In the genomic region with DNA sequence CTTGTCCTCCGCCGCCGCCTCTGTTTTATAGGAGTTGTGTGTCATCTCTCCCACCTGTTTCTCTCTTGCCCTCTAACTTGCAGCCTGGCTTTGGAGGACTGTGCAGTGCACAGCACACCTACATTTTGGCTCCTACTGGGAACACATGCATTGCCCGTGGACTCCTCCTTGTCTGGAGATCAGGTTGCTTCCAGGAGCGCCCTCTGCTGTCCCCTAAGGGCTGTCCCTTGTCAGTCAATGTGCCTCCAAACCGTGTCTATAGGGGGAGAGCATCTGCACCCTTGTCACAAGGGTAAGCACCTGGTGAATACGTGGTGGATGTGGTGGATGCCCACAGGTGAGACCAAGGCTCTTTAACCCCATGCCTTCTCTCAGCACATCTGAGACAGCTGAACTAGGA, we compare ENCODE assay signal across 9 mouse cellular contexts. TPM values are rescaled to one million over a fixed set of nuclear protein-coding genes. Genes with fewer than 3 reads are reported as not detected.
DNase-seq lines count a peak whose midpoint lies in the region; ATAC-seq and TF ChIP-seq lines count a peak whose summit lies in the region.
"Had no signal": no experiment of that assay in that cellular context is flagged by ENCODE, and none has a peak within 500 bp of the region (broad histone marks: within the 10 kb centered on the region; RNA-seq: fewer than 3 reads in every experiment).

No protein-coding gene starts in this region.

- intact Hi-C loops in left cerebral cortex, postnatal 10 days (cut with DNase I) = loop anchor here (10.0 kb wide), 3 partner anchors 199 to 359 kb away; a partner anchor contains a TSS

- no peak for TF ChIP-seq EP300 in liver, postnatal 0 days (IDR thresholded peaks at IDR 0.05; ENCODE audit: low read depth)

- peak; percentile 59 for DNase-seq in hindbrain, embryonic 10.5 days (ENCODE audit: low spot score)
- peak; percentile 39 to 44 for DNase-seq in B cell, adult 2 months
- DNase-seq in T-cell, adult 2 months (ENCODE audit: low spot score) = peak; percentile 31
- DNase-seq in cerebellum, postnatal 36 days = peak; percentile 51 to 65
- peak; percentile 76 for DNase-seq in liver, postnatal 0 days
- no peak for DNase-seq in left cerebral cortex, postnatal 10 days (ENCODE audit: extremely low spot score in 1 of 2, low spot score in 2 of 2)

- no peaks in the 10 kb centered on the region for H3K36me3 ChIP-seq in hindbrain, embryonic 10.5 days
- no peaks in the 10 kb centered on the region for H3K36me3 ChIP-seq in hindbrain, embryonic 12.5 days
- no peaks in the 10 kb centered on the region for H3K36me3 ChIP-seq in liver, postnatal 0 days (replicated peaks; ENCODE audit: insufficient read depth, low read length)
- H3K36me3 ChIP-seq in stomach, embryonic 15.5 days = no peaks in the 10 kb centered on the region

- no peaks in the 10 kb centered on the region for H3K9me3 ChIP-seq in hindbrain, embryonic 10.5 days
- no peaks in the 10 kb centered on the region for H3K9me3 ChIP-seq in hindbrain, embryonic 12.5 days (replicated peaks)
- H3K9me3 ChIP-seq in liver, postnatal 0 days (ENCODE audit: low read length) = no peaks in the 10 kb centered on the region
- no peaks in the 10 kb centered on the region for H3K9me3 ChIP-seq in stomach, embryonic 15.5 days
- H3K9me3 ChIP-seq: megakaryocyte, embryonic 14.5 days had no signal

- peaks cover 88% of the 10 kb centered on the region for H3K27me3 ChIP-seq in hindbrain, embryonic 10.5 days (ENCODE audit: insufficient read depth, poor library complexity, severe bottlenecking)
- H3K27me3 ChIP-seq in hindbrain, embryonic 12.5 days = peaks cover 81% of the 10 kb centered on the region
- peaks cover 81% of the 10 kb centered on the region for H3K27me3 ChIP-seq in liver, postnatal 0 days (ENCODE audit: insufficient read depth, low read length)
- H3K27me3 ChIP-seq in stomach, embryonic 15.5 days (replicated peaks) = peaks cover 71% of the 10 kb centered on the region

- no peak overlapping the region for H3K27ac ChIP-seq in hindbrain, embryonic 10.5 days
- H3K27ac ChIP-seq in hindbrain, embryonic 12.5 days = no peak overlapping the region
- no peak overlapping the region for H3K27ac ChIP-seq in liver, postnatal 0 days (ENCODE audit: low read depth)
- H3K27ac ChIP-seq in stomach, embryonic 15.5 days = no peak overlapping the region

- no peak overlapping the region for H3K4me2 ChIP-seq in hindbrain, embryonic 12.5 days (replicated peaks)
- no peak overlapping the region for H3K4me2 ChIP-seq in liver, postnatal 0 days (ENCODE audit: low read depth, low read length)
- H3K4me2 ChIP-seq in stomach, embryonic 15.5 days = no peak overlapping the region

- TF ChIP-seq CTCF in liver, postnatal 0 days (IDR thresholded peaks at IDR 0.05; ENCODE audit: low read depth) = peak; percentile 93

- 27% methylated on average over 7 of the region's 7 CpGs for WGBS in hindbrain, embryonic 10.5 days
- 23% methylated on average over 7 of the region's 7 CpGs for WGBS in hindbrain, embryonic 12.5 days
- WGBS in liver, postnatal 0 days (ENCODE audit: insufficient replicate concordance) = 27% methylated on average over 7 of the region's 7 CpGs
- 29% methylated on average over 7 of the region's 7 CpGs for WGBS in stomach, embryonic 15.5 days

- no peak for ATAC-seq in hindbrain, embryonic 12.5 days (ENCODE audit: low FRiP score)
- peak; percentile 48; the same call in 1 of the 2 replicates for ATAC-seq in liver, postnatal 0 days
- 0 out of 2 replicates have a peak, but pooled peaks have one; percentile 27 for ATAC-seq in stomach, embryonic 15.5 days (ENCODE audit: insufficient read depth, low FRiP score, low read depth)

- no peak overlapping the region for H3K9ac ChIP-seq in hindbrain, embryonic 12.5 days
- H3K9ac ChIP-seq in liver, postnatal 0 days (replicated peaks) = no peak overlapping the region
- H3K9ac ChIP-seq in stomach, embryonic 15.5 days = no peak overlapping the region

- peaks cover 42% of the 10 kb centered on the region for H3K4me1 ChIP-seq in hindbrain, embryonic 10.5 days (replicated peaks)
- peaks cover 18% of the 10 kb centered on the region for H3K4me1 ChIP-seq in hindbrain, embryonic 12.5 days
- no peaks in the 10 kb centered on the region for H3K4me1 ChIP-seq in liver, postnatal 0 days (ENCODE audit: insufficient read depth)
- H3K4me1 ChIP-seq in stomach, embryonic 15.5 days = peaks cover 12% of the 10 kb centered on the region; the same call in 1 of the 2 replicates

- no peak overlapping the region for H3K4me3 ChIP-seq in hindbrain, embryonic 10.5 days
- no peak overlapping the region for H3K4me3 ChIP-seq in hindbrain, embryonic 12.5 days
- no peak overlapping the region for H3K4me3 ChIP-seq in liver, postnatal 0 days (ENCODE audit: low read depth, low read length)
- H3K4me3 ChIP-seq in stomach, embryonic 15.5 days (replicated peaks) = no peak overlapping the region
- H3K4me3 ChIP-seq: megakaryocyte, embryonic 14.5 days had no signal

RNA-seq across cellular contexts. Expression of a gene that starts 3.1 kb away (rescaled TPM):
- 14.2 and 18.2 TPM in 2 replicates for polyA plus RNA-seq in hindbrain, embryonic 10.5 days (2016; fragmentation: Nextera tagmentation; extraction: Ambion mirVana)
- polyA plus RNA-seq in hindbrain, embryonic 12.5 days (2016; fragmentation: Nextera tagmentation; extraction: Ambion mirVana) = 5.0 and 8.0 TPM in 2 replicates
- not detected in 2 replicates for polyA plus RNA-seq in liver, postnatal 0 days (2015; fragmentation: Nextera tagmentation; extraction: Ambion mirVana)
- polyA plus RNA-seq in stomach, embryonic 15.5 days (2015; fragmentation: Nextera tagmentation; extraction: Ambion mirVana) = 0.15 and 0.23 TPM in 2 replicates
- not detected for total RNA-seq in left cerebral cortex, postnatal 10 days (2021)

RNA-seq across cellular contexts. Expression of a gene that starts 13.1 kb away (rescaled TPM):
- 9.8 and 10.7 TPM in 2 replicates for polyA plus RNA-seq in hindbrain, embryonic 10.5 days (2016; fragmentation: Nextera tagmentation; extraction: Ambion mirVana)
- 6.1 and 6.9 TPM in 2 replicates for polyA plus RNA-seq in hindbrain, embryonic 12.5 days (2016; fragmentation: Nextera tagmentation; extraction: Ambion mirVana)
- 0.16 and 0.18 TPM in 2 replicates for polyA plus RNA-seq in liver, postnatal 0 days (2015; fragmentation: Nextera tagmentation; extraction: Ambion mirVana)
- polyA plus RNA-seq in stomach, embryonic 15.5 days (2015; fragmentation: Nextera tagmentation; extraction: Ambion mirVana) = 4.9 and 5.3 TPM in 2 replicates
- total RNA-seq in left cerebral cortex, postnatal 10 days (2021) = 10 to 100 TPM; 14.0 to 15.2 TPM

Comparison
In these comparisons a context has a peak if more than half of its experiments do, and no peak if none do; other contexts are left out.
1. DNase-seq: peak in hindbrain, embryonic 10.5 days (single experiment), B cell, adult 2 months (2 of 2), T-cell, adult 2 months (single experiment), cerebellum, postnatal 36 days (2 of 2) and liver, postnatal 0 days (single experiment); none in left cerebral cortex, postnatal 10 days (0 of 2).